Mouse (Mus musculus): ENCODE measurements around the gene Gal3st2b. TPM values are rescaled to one million over a fixed set of nuclear protein-coding genes. Genes with fewer than 3 reads are reported as not detected.
A peak's percentile ranks its signal among the peaks of the same experiment; 100 is the strongest.
"Not testable (repeated sequence)": the region's sequence is repeated elsewhere in the genome, so short reads cannot be mapped to it uniquely, and the experiment has no call there.

Gal3st2b gene
- polyA plus RNA-seq, 1 experiment from 2014 or later, result not detected

DNA sequence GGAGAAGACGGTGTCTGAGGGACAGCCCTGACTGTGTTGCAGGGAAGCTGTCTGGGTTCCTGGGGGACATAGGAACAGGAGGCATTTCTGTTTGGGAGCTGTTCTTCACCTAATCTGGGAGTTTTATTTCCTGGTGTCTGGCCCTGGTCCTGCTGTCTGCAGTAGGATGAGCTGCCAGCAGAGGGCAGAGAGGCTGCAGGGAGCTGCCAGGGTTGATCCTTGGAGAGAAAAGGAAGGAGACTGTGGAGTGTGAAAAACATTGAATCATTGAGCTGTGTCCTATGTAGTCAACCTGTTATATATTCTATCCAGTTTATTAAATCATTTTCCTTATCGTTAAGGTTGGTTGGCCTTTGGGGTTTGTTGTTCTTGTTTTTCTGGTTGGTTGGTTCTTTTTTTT is 6.2 kb upstream of the Gal3st2b start:
- peak; percentile 73; the same call in 1 of the 2 replicates for ATAC-seq (ENCODE audit: low read depth)
- no CpG with 5 or more reads among the region's 2 CpGs for WGBS
- H3K4me1 ChIP-seq (ENCODE audit: control insufficient read depth, insufficient read depth, low read length); H3K4me2 ChIP-seq (ENCODE audit: low read depth, low read length); H3K4me3 ChIP-seq (ENCODE audit: low read depth, low read length); H3K36me3 ChIP-seq (ENCODE audit: control insufficient read depth, insufficient read depth, low read length); H3K27me3 ChIP-seq (ENCODE audit: control insufficient read depth, insufficient read depth, low read length); H3K9ac ChIP-seq (replicated peaks; ENCODE audit: low read depth, low read length); H3K27ac ChIP-seq (ENCODE audit: low read depth, low read length); H3K9me3 ChIP-seq (ENCODE audit: control insufficient read depth, low read length): not testable (repeated sequence)

DNA sequence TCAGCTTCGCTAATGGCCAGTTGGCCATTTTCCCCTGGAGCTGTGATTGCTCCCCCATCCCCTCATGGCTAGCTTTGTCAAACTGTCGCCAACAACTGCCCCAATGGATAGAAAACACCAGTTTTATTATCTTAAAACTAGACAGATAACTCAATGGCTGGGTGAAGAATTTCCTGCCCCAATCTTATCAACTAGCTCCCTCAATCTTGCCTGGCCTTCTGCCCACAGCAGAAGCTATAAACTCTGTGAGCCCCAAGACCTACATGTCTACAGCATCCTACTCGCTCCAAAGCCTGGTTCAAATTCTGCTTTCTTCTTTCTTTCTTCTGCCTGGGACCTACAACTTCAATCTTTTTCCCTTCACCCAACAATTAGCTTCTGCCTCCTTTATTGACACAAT is 951 bp upstream of the Gal3st2b start:
- not testable (repeated sequence) for H3K27me3 ChIP-seq (ENCODE audit: control insufficient read depth, insufficient read depth, low read length); ATAC-seq (ENCODE audit: low read depth); H3K9me3 ChIP-seq (ENCODE audit: control insufficient read depth, low read length); H3K4me3 ChIP-seq (ENCODE audit: low read depth, low read length); H3K9ac ChIP-seq (replicated peaks; ENCODE audit: low read depth, low read length); H3K36me3 ChIP-seq (ENCODE audit: control insufficient read depth, insufficient read depth, low read length); H3K4me1 ChIP-seq (ENCODE audit: control insufficient read depth, insufficient read depth, low read length); H3K27ac ChIP-seq (ENCODE audit: low read depth, low read length); H3K4me2 ChIP-seq (ENCODE audit: low read depth, low read length)
- WGBS, result 78% methylated on average over 3 of the region's 3 CpGs

DNA sequence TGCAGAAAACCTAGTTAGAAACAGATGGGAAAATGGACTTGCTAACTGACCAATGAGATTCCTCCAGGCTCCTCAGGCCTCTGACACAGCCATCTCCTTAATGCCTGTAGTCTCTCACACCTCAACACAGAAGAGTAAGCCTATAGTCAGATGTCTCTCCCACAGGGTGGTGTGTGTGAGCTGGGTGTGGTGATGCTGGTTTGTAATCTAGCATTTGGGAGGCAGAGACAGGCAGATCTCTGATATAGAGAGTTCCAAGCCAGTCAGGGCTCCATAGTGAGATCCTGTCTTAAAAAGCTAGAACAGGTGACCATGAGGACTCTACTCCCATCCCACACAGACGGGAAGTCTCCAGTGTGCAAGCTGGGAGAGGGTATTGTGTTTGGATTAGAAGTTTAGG is 664 bp downstream of the Gal3st2b start:
- H3K4me2 ChIP-seq (ENCODE audit: low read depth, low read length); H3K36me3 ChIP-seq (ENCODE audit: control insufficient read depth, insufficient read depth, low read length); H3K27ac ChIP-seq (ENCODE audit: low read depth, low read length); H3K9ac ChIP-seq (replicated peaks; ENCODE audit: low read depth, low read length); ATAC-seq (ENCODE audit: low read depth); H3K4me3 ChIP-seq (ENCODE audit: low read depth, low read length); H3K27me3 ChIP-seq (ENCODE audit: control insufficient read depth, insufficient read depth, low read length); H3K4me1 ChIP-seq (ENCODE audit: control insufficient read depth, insufficient read depth, low read length); H3K9me3 ChIP-seq (ENCODE audit: control insufficient read depth, low read length): not testable (repeated sequence)
- no CpG with 5 or more reads among the region's 1 CpGs for WGBS

DNA sequence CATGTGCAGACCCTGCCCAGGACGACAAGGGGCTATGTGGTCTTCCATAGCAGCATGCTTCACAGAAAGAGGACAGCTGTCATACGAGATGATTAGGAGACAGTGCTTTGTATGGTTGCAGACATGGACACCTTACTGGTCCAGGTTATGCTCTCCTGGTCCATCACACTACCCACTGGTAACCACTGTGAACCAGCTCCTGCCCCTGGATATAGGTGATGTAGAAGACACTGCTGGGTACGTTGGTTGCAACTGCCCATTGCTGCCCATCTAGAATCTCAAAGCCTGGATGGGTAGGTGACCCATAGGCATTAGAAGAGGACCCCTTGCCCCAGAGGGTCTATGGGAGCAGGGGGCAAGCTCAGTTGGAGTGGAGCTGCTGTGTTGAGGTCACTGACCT is 1.2 kb downstream of the Gal3st2b start:
- H3K9ac ChIP-seq (replicated peaks; ENCODE audit: low read depth, low read length); H3K27ac ChIP-seq (ENCODE audit: low read depth, low read length); H3K4me1 ChIP-seq (ENCODE audit: control insufficient read depth, insufficient read depth, low read length); H3K9me3 ChIP-seq (ENCODE audit: control insufficient read depth, low read length); H3K36me3 ChIP-seq (ENCODE audit: control insufficient read depth, insufficient read depth, low read length); ATAC-seq (ENCODE audit: low read depth); H3K4me2 ChIP-seq (ENCODE audit: low read depth, low read length); H3K27me3 ChIP-seq (ENCODE audit: control insufficient read depth, insufficient read depth, low read length); H3K4me3 ChIP-seq (ENCODE audit: low read depth, low read length): not testable (repeated sequence)
- WGBS, result 82% methylated on average over 3 of the region's 3 CpGs

DNA sequence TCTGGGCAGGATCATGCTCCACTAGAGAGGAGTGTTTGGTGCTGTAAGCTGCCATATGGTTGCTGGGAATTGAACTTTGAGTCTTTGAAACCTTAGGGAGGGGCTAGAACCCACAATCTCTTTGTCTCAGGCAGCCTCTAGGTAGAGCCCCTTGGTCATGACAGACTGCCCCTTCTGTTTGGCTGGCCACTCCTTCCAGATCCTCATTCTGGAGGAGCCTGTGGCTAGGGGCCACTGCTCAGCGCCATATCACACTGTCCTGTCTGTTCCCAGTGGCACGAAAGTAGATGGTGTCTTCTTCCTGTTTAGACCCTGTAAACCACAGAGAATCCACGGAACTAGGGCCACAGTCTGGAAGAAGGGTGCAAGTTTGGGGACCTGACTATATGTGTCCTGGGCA is 4.5 kb downstream of the Gal3st2b start:
- H3K9me3 ChIP-seq (ENCODE audit: control insufficient read depth, low read length); H3K4me1 ChIP-seq (ENCODE audit: control insufficient read depth, insufficient read depth, low read length); H3K27me3 ChIP-seq (ENCODE audit: control insufficient read depth, insufficient read depth, low read length); H3K36me3 ChIP-seq (ENCODE audit: control insufficient read depth, insufficient read depth, low read length); ATAC-seq (ENCODE audit: low read depth); H3K27ac ChIP-seq (ENCODE audit: low read depth, low read length); H3K9ac ChIP-seq (replicated peaks; ENCODE audit: low read depth, low read length); H3K4me3 ChIP-seq (ENCODE audit: low read depth, low read length); H3K4me2 ChIP-seq (ENCODE audit: low read depth, low read length): not testable (repeated sequence)
- 94% methylated on average over 3 of the region's 3 CpGs for WGBS

DNA sequence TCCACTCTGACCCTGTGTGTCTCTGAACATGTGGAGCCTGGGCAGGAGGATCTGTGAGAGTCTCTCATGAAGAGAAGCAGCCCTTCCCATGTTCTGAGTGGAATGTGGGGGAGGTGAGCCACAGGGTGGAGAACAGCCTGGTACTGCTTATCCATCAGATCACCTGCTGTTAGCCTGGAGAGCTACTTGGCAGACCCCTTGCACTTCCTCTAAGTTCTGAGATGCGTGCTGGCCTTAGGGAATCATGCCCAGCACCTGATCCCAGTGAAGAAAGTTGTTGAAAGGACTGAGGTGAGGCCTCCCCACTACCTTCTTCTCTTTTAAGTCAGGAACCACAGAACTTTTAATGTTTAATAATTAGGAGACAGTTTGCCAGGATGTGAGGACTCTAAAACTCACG is 5.0 kb downstream of the Gal3st2b start:
- H3K9me3 ChIP-seq (ENCODE audit: control insufficient read depth, low read length); H3K4me1 ChIP-seq (ENCODE audit: control insufficient read depth, insufficient read depth, low read length); H3K27ac ChIP-seq (ENCODE audit: low read depth, low read length); H3K4me2 ChIP-seq (ENCODE audit: low read depth, low read length); H3K36me3 ChIP-seq (ENCODE audit: control insufficient read depth, insufficient read depth, low read length); H3K4me3 ChIP-seq (ENCODE audit: low read depth, low read length); H3K9ac ChIP-seq (replicated peaks; ENCODE audit: low read depth, low read length); ATAC-seq (ENCODE audit: low read depth); H3K27me3 ChIP-seq (ENCODE audit: control insufficient read depth, insufficient read depth, low read length): not testable (repeated sequence)
- WGBS, result 70% methylated on average over 2 of the region's 2 CpGs

DNA sequence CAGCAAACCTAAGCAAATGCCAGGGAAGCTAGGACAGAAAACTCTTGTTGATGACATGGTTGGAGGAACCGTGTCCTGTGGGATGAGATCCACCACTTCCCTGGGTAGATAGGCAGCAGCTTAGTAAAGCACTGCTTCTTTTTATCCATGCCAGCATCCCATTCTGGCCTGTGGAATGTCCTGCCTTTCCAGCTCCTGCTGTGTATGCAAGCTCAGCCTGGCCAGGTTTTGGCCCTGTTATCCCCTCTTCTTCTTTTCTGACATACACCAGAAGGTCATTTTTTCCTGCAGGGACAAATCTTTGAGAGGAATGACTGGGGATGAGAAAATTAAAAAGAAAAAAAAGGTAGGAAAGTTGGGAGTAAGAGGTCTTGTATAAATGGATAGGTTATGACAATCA is 17.3 kb downstream of the Gal3st2b start:
- not testable (repeated sequence) for H3K9me3 ChIP-seq (ENCODE audit: control insufficient read depth, low read length); H3K36me3 ChIP-seq (ENCODE audit: control insufficient read depth, insufficient read depth, low read length); H3K4me3 ChIP-seq (ENCODE audit: low read depth, low read length); H3K27ac ChIP-seq (ENCODE audit: low read depth, low read length); ATAC-seq (ENCODE audit: low read depth); H3K9ac ChIP-seq (replicated peaks; ENCODE audit: low read depth, low read length); H3K4me1 ChIP-seq (ENCODE audit: control insufficient read depth, insufficient read depth, low read length); H3K4me2 ChIP-seq (ENCODE audit: low read depth, low read length); H3K27me3 ChIP-seq (ENCODE audit: control insufficient read depth, insufficient read depth, low read length)
- 88% methylated on average over 1 of the region's 1 CpGs for WGBS

DNA sequence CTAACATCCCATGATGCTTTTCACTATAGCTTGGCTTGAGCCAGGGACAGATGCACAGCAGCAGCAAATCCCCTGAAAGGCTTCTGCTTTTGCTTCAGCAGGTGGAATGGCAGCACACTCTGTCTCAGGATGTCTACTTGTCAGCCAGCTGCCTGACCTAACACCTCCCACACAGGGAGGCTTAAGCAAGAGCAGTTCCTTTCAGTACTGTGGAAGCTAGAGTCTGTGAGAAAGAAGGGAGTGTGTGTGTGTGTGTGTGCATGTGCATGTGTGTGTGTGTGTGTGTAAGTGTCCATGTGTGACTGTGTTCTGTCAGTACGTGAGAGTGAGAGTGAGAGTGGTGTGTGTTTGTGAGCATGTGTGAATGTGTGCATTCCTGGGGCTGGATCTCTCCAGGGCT is 19.7 kb downstream of the Gal3st2b start:
- H3K36me3 ChIP-seq (ENCODE audit: control insufficient read depth, insufficient read depth, low read length); H3K4me3 ChIP-seq (ENCODE audit: low read depth, low read length); H3K27me3 ChIP-seq (ENCODE audit: control insufficient read depth, insufficient read depth, low read length); ATAC-seq (ENCODE audit: low read depth); H3K27ac ChIP-seq (ENCODE audit: low read depth, low read length); H3K9ac ChIP-seq (replicated peaks; ENCODE audit: low read depth, low read length); H3K4me1 ChIP-seq (ENCODE audit: control insufficient read depth, insufficient read depth, low read length); H3K9me3 ChIP-seq (ENCODE audit: control insufficient read depth, low read length); H3K4me2 ChIP-seq (ENCODE audit: low read depth, low read length): not testable (repeated sequence)
- 73% methylated on average over 1 of the region's 1 CpGs for WGBS

DNA sequence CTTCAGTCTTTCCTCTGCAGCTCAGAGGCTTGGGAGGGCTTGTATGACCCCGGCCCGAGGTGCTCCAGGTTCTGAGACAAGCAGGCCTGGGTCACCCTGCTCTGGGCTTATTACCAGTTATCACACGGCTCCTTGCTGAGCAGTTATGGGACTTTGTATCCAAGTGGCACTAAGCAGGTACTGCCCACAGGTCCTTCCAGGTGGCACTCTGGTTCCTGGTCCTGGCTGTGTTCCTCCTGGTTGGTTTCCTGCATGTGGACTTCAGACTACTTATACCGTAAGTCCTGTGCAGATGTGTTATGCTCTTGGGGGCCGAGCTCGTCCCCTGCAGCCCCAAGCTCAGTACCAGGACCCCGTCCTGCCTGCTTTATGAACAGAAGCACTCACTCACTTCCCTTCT is 20.3 kb downstream of the Gal3st2b start:
- H3K4me3 ChIP-seq (ENCODE audit: low read depth, low read length); H3K4me1 ChIP-seq (ENCODE audit: control insufficient read depth, insufficient read depth, low read length); H3K36me3 ChIP-seq (ENCODE audit: control insufficient read depth, insufficient read depth, low read length); H3K9me3 ChIP-seq (ENCODE audit: control insufficient read depth, low read length); H3K27me3 ChIP-seq (ENCODE audit: control insufficient read depth, insufficient read depth, low read length); H3K4me2 ChIP-seq (ENCODE audit: low read depth, low read length); H3K9ac ChIP-seq (replicated peaks; ENCODE audit: low read depth, low read length); ATAC-seq (ENCODE audit: low read depth); H3K27ac ChIP-seq (ENCODE audit: low read depth, low read length): not testable (repeated sequence)
- 88% methylated on average over 7 of the region's 7 CpGs for WGBS

DNA sequence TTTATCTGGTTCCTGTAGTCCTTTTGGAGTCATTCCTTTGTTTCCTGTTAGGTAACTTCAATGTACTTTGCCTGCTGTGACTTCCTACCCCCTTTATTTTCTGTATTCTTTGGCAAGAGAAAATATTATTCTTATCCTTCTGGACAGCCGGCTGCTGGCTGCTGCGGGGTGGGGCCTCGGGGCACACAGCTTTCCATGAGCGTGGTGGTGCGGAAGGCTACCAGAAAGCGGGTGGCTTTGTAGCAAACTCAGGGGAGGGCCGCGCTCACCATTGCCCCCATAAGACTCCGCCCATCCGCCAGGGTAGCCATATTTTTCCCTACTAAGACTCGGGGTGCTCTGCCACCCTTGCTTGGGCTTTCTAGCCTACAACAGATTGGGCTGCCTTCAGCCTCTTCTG is 31.0 kb downstream of the Gal3st2b start:
- ATAC-seq (ENCODE audit: low read depth), result 0 out of 2 replicates have a peak, but pooled peaks have one; percentile 41
- WGBS, result no CpG with 5 or more reads among the region's 11 CpGs
- not testable (repeated sequence) for H3K9me3 ChIP-seq (ENCODE audit: control insufficient read depth, low read length)

More for the DNA sequence above, 31.0 kb downstream of the Gal3st2b start:
- H3K9ac ChIP-seq (replicated peaks; ENCODE audit: low read depth, low read length); H3K4me1 ChIP-seq (ENCODE audit: control insufficient read depth, insufficient read depth, low read length); H3K4me3 ChIP-seq (ENCODE audit: low read depth, low read length); H3K36me3 ChIP-seq (ENCODE audit: control insufficient read depth, insufficient read depth, low read length); H3K4me2 ChIP-seq (ENCODE audit: low read depth, low read length); H3K27me3 ChIP-seq (ENCODE audit: control insufficient read depth, insufficient read depth, low read length); H3K27ac ChIP-seq (ENCODE audit: low read depth, low read length): not testable (repeated sequence)

Measured in neural tube, embryonic 14.5 days (tissue).